Mouse (Mus musculus) limb, embryonic 10.5 days (tissue): ENCODE data around the gene Mgll. TPM values are rescaled to one million over a fixed set of nuclear protein-coding genes. Genes with fewer than 3 reads are reported as not detected.

Experiments used
- DNase-seq: peaks from one replicate; pipeline ENCODE4 v3.0.0-alpha.2; 2017; ENCODE audit warnings: low spot score
- H3K27ac ChIP-seq: fragments of 300-500 bp; sonication (generic); 2 replicates; pipeline ENCODE4 v1.5.1; 2016; ENCODE audit warnings: mild to moderate bottlenecking
- H3K27me3 ChIP-seq: fragments of 300-500 bp; sonication (generic); 2 replicates; pipeline ENCODE4 v1.6.1; 2016; ENCODE audit warnings: low read depth, mild to moderate bottlenecking; ENCODE audit not compliant: poor library complexity, severe bottlenecking
- H3K36me3 ChIP-seq: fragments of 300-500 bp; sonication (generic); 2 replicates; pipeline ENCODE4 v1.6.1; 2016; ENCODE audit warnings: mild to moderate bottlenecking, moderate library complexity
- H3K4me1 ChIP-seq: fragments of 300-500 bp; sonication (generic); 2 replicates; pipeline ENCODE4 v1.6.1; 2016
- H3K4me3 ChIP-seq: fragments of 300-500 bp; sonication (generic); 2 replicates; pipeline ENCODE4 v1.5.1; 2016; ENCODE audit warnings: mild to moderate bottlenecking, moderate library complexity
- H3K9me3 ChIP-seq: fragments of 300-500 bp; sonication (generic); replicated peaks from 2 replicates; pipeline ENCODE4 v1.6.1; 2016; ENCODE audit warnings: mild to moderate bottlenecking
- WGBS: fragments of 180-500 bp; shearing (Covaris S2); methylation state at CpG from one replicate; pipeline ENCODE4 v1.1.7; 2016; 5-methylcytosine and 5-hydroxymethylcytosine counted together
- polyA plus RNA-seq: library from polyadenylated mRNA; unstranded; fragments of >200 nt; fragmentation: Nextera tagmentation; extraction: Ambion mirVana; gene quantifications from 2 replicates; pipeline ENCODE4 v1.2.1, GENCODE M21; 2016

Gene Mgll
- polyA plus RNA-seq, 1 experiment from 2014 or later = 3.3 TPM

GRCm38 (mm10) chr6:88758568-88759522 lies 34.6 kb downstream of the Mgll start:
- Histone ChIP-seq H3K4me3 (no peak overlapping the region), H3K9me3 (no peaks in the 10 kb centered on the region), H3K4me1 (peaks cover 11% of the 10 kb centered on the region), H3K27ac (no peak overlapping the region), H3K36me3 (no peaks in the 10 kb centered on the region), H3K27me3 (0 out of 2 replicates have a peak, but pooled peaks cover 10% of the 10 kb centered on the region)
- 84% methylated on average over 10 of the region's 10 CpGs for WGBS
- no peak for DNase-seq

- Histone ChIP-seq H3K9me3 (no peaks in the 10 kb centered on the region), H3K27ac (peak overlapping the region; percentile 19; the same call in 1 of the 2 replicates), H3K36me3 (no peaks in the 10 kb centered on the region), H3K4me1 (peaks cover 11% of the 10 kb centered on the region), H3K4me3 (no peak overlapping the region), H3K27me3 (0 out of 2 replicates have a peak, but pooled peaks cover 10% of the 10 kb centered on the region)
- DNase-seq = no peak
- 62% methylated on average over 17 of the region's 17 CpGs for WGBS
Measured at GRCm38 (mm10) chr6:88759793-88760453, 35.7 kb downstream of the Mgll start.

GRCm38 (mm10) chr6:88760935-88761635 lies 36.9 kb downstream of the Mgll start:
- H3K4me3 ChIP-seq = no peak overlapping the region
- whole genome bisulfite sequencing = 80% methylated on average over 17 of the region's 17 CpGs
- H3K4me1 ChIP-seq = peaks cover 11% of the 10 kb centered on the region
- no peak for DNase-seq
- H3K9me3 ChIP-seq = no peaks in the 10 kb centered on the region
- no peak overlapping the region for H3K27ac ChIP-seq
- 0 out of 2 replicates have a peak, but pooled peaks cover 10% of the 10 kb centered on the region for H3K27me3 ChIP-seq
- H3K36me3 ChIP-seq = no peaks in the 10 kb centered on the region

GRCm38 (mm10) chr6:88761684-88762439 lies 37.6 kb downstream of the Mgll start:
- 77% methylated on average over 17 of the region's 17 CpGs for WGBS
- 0 out of 2 replicates have a peak, but pooled peaks cover 10% of the 10 kb centered on the region for H3K27me3 ChIP-seq
- no peak for DNase-seq
- no peak overlapping the region for H3K4me3 ChIP-seq
- peaks cover 13% of the 10 kb centered on the region for H3K4me1 ChIP-seq
- H3K27ac ChIP-seq = no peak overlapping the region
- H3K9me3 ChIP-seq = no peaks in the 10 kb centered on the region
- no peaks in the 10 kb centered on the region for H3K36me3 ChIP-seq

GRCm38 (mm10) chr6:88762440-88763196 lies 38.4 kb downstream of the Mgll start:
- no peak overlapping the region for H3K27ac ChIP-seq
- H3K27me3 ChIP-seq = 0 out of 2 replicates have a peak, but pooled peaks cover 10% of the 10 kb centered on the region
- no peaks in the 10 kb centered on the region for H3K9me3 ChIP-seq
- peaks cover 14% of the 10 kb centered on the region for H3K4me1 ChIP-seq
- H3K36me3 ChIP-seq = no peaks in the 10 kb centered on the region
- no peak overlapping the region for H3K4me3 ChIP-seq
- DNase-seq = no peak
- 80% methylated on average over 13 of the region's 13 CpGs for WGBS

- 0 out of 2 replicates have a peak, but pooled peaks cover 10% of the 10 kb centered on the region for H3K27me3 ChIP-seq
- H3K4me1 ChIP-seq = peaks cover 14% of the 10 kb centered on the region
- no peaks in the 10 kb centered on the region for H3K36me3 ChIP-seq
- H3K4me3 ChIP-seq = no peak overlapping the region
- WGBS = 89% methylated on average over 3 of the region's 3 CpGs
- no peaks in the 10 kb centered on the region for H3K9me3 ChIP-seq
- DNase-seq = no peak
- H3K27ac ChIP-seq = no peak overlapping the region
Measured at GRCm38 (mm10) chr6:88763518-88764077, 39.4 kb downstream of the Mgll start.

GRCm38 (mm10) chr6:88764281-88764680 lies 40.1 kb downstream of the Mgll start:
- Histone ChIP-seq H3K36me3 (no peaks in the 10 kb centered on the region), H3K27ac (no peak overlapping the region), H3K27me3 (0 out of 2 replicates have a peak, but pooled peaks cover 10% of the 10 kb centered on the region), H3K4me3 (no peak overlapping the region), H3K4me1 (peaks cover 14% of the 10 kb centered on the region), H3K9me3 (no peaks in the 10 kb centered on the region)
- DNase-seq = no peak
- WGBS = 76% methylated on average over 4 of the region's 4 CpGs

- H3K27ac ChIP-seq = no peak overlapping the region
- peaks cover 14% of the 10 kb centered on the region; the same call in 1 of the 2 replicates for H3K4me1 ChIP-seq
- no peak for DNase-seq
- no peak overlapping the region for H3K4me3 ChIP-seq
- WGBS = 73% methylated on average over 4 of the region's 4 CpGs
- H3K36me3 ChIP-seq = no peaks in the 10 kb centered on the region
- no peaks in the 10 kb centered on the region for H3K9me3 ChIP-seq
- no peaks in the 10 kb centered on the region for H3K27me3 ChIP-seq
Measured at GRCm38 (mm10) chr6:88767740-88768139, 43.5 kb downstream of the Mgll start.

- WGBS = 83% methylated on average over 6 of the region's 6 CpGs
- no peak overlapping the region for H3K27ac ChIP-seq
- H3K36me3 ChIP-seq = no peaks in the 10 kb centered on the region
- no peaks in the 10 kb centered on the region for H3K27me3 ChIP-seq
- H3K4me3 ChIP-seq = no peak overlapping the region
- no peaks in the 10 kb centered on the region for H3K9me3 ChIP-seq
- peaks cover 12% of the 10 kb centered on the region; the same call in 1 of the 2 replicates for H3K4me1 ChIP-seq
- DNase-seq = no peak
Measured at GRCm38 (mm10) chr6:88769723-88770122, 45.5 kb downstream of the Mgll start.

- Histone ChIP-seq H3K36me3 (no peaks in the 10 kb centered on the region), H3K4me3 (no peak overlapping the region), H3K4me1 (peaks cover 12% of the 10 kb centered on the region; the same call in 1 of the 2 replicates), H3K27me3 (no peaks in the 10 kb centered on the region), H3K27ac (no peak overlapping the region), H3K9me3 (no peaks in the 10 kb centered on the region)
- no peak for DNase-seq
- WGBS = 88% methylated on average over 17 of the region's 17 CpGs
Measured at GRCm38 (mm10) chr6:88770300-88770904, 46.2 kb downstream of the Mgll start.

- 89% methylated on average over 5 of the region's 5 CpGs for WGBS
- Histone ChIP-seq H3K4me1 (peaks cover 14% of the 10 kb centered on the region), H3K36me3 (no peaks in the 10 kb centered on the region), H3K27ac (no peak overlapping the region), H3K4me3 (no peak overlapping the region), H3K27me3 (no peaks in the 10 kb centered on the region), H3K9me3 (no peaks in the 10 kb centered on the region)
- no peak for DNase-seq
Measured at GRCm38 (mm10) chr6:88770981-88771380, 46.8 kb downstream of the Mgll start.
